Mouse (Mus musculus) megakaryocyte, adult 5-6 weeks (primary cell): ENCODE results near the gene Zbtb8os. TPM values are rescaled to one million over a fixed set of nuclear protein-coding genes. Genes with fewer than 3 reads are reported as not detected.

Experiments
- total RNA-seq, 2 experiments: library from RNA; stranded (forward) in 1 of 2; stranded (reverse) in 1 of 2; fragments of 153-499, 151-499 nt in 1 of 2; fragments of 221-1000, 200-1000 nt in 1 of 2; gene quantifications; 2 replicates each; pipeline versions ENCODE4 v1.2.3 to v1.2.4; 2015 to 2017

Zbtb8os gene
- total RNA-seq, 2 experiments from 2014 or later = 60.9 to 79.7 TPM

Other genes starting within 250 kb of the Zbtb8os start
- gene Tmem54, start 230.1 kb upstream of the Zbtb8os start, total RNA-seq (2015) = not detected in 2 replicates
- not detected in 2 replicates for gene Tmem54, start 230.1 kb upstream of the Zbtb8os start, total RNA-seq (2017)
- gene Hpca, start 213.7 kb upstream of the Zbtb8os start, total RNA-seq (2015) = not detected in 2 replicates
- not detected in 2 replicates for gene Hpca, start 213.7 kb upstream of the Zbtb8os start, total RNA-seq (2017)
- 0.07 TPM in 2 replicates for gene Fndc5, start 198.7 kb upstream of the Zbtb8os start, total RNA-seq (2015)
- not detected in 2 replicates for gene Fndc5, start 198.7 kb upstream of the Zbtb8os start, total RNA-seq (2017)
- gene S100pbp, start 146.0 kb upstream of the Zbtb8os start, total RNA-seq (2015) = 28.3 and 37.5 TPM in 2 replicates
- 14.1 and 22.2 TPM in 2 replicates for gene S100pbp, start 146.0 kb upstream of the Zbtb8os start, total RNA-seq (2017)
- 9.4 and 12.5 TPM in 2 replicates for gene Yars, start 145.9 kb upstream of the Zbtb8os start, total RNA-seq (2015)
- gene Yars, start 145.9 kb upstream of the Zbtb8os start, total RNA-seq (2017) = 20.0 and 26.1 TPM in 2 replicates
- gene C77080, start 74.3 kb upstream of the Zbtb8os start, total RNA-seq (2015) = not detected in 2 replicates
- not detected in 2 replicates for gene C77080, start 74.3 kb upstream of the Zbtb8os start, total RNA-seq (2017)
- gene Sync, start 48.1 kb upstream of the Zbtb8os start, total RNA-seq (2015) = not detected in 2 replicates
- 1.3 TPM in 1 of 2 replicates, not detected in the other for gene Sync, start 48.1 kb upstream of the Zbtb8os start, total RNA-seq (2017)
- 174 and 182 TPM in 2 replicates for gene Rbbp4, start 325 bp upstream of the Zbtb8os start, total RNA-seq (2015)
- 86.5 and 88.9 TPM in 2 replicates for gene Rbbp4, start 325 bp upstream of the Zbtb8os start, total RNA-seq (2017)
- 3.0 and 3.3 TPM in 2 replicates for gene Zbtb8a, start 42.4 kb downstream of the Zbtb8os start, total RNA-seq (2015)
- 9.3 and 9.4 TPM in 2 replicates for gene Zbtb8a, start 42.4 kb downstream of the Zbtb8os start, total RNA-seq (2017)
- gene Zbtb8b, start 105.2 kb downstream of the Zbtb8os start, total RNA-seq (2015) = not detected in 2 replicates
- gene Zbtb8b, start 105.2 kb downstream of the Zbtb8os start, total RNA-seq (2017) = not detected in 2 replicates
- gene Bsdc1, start 125.9 kb downstream of the Zbtb8os start, total RNA-seq (2015) = 24.3 and 24.9 TPM in 2 replicates
- gene Bsdc1, start 125.9 kb downstream of the Zbtb8os start, total RNA-seq (2017) = 28.5 and 35.8 TPM in 2 replicates
- not detected in 2 replicates for gene Tssk3, start 155.3 kb downstream of the Zbtb8os start, total RNA-seq (2015)
- gene Tssk3, start 155.3 kb downstream of the Zbtb8os start, total RNA-seq (2017) = not detected in 2 replicates
- gene Fam229a, start 155.5 kb downstream of the Zbtb8os start, total RNA-seq (2015) = not detected in 2 replicates
- gene Fam229a, start 155.5 kb downstream of the Zbtb8os start, total RNA-seq (2017) = not detected in 2 replicates
- 28.5 and 32.6 TPM in 2 replicates for gene Marcksl1, start 177.9 kb downstream of the Zbtb8os start, total RNA-seq (2015)
- 25.4 and 29.3 TPM in 2 replicates for gene Marcksl1, start 177.9 kb downstream of the Zbtb8os start, total RNA-seq (2017)
- 94.1 and 98.6 TPM in 2 replicates for gene Hdac1, start 207.0 kb downstream of the Zbtb8os start, total RNA-seq (2015)
- 68.6 and 75.0 TPM in 2 replicates for gene Hdac1, start 207.0 kb downstream of the Zbtb8os start, total RNA-seq (2017)
- gene Lck, start 237.9 kb downstream of the Zbtb8os start, total RNA-seq (2015) = 5.6 and 8.2 TPM in 2 replicates
- 6.0 and 6.9 TPM in 2 replicates for gene Lck, start 237.9 kb downstream of the Zbtb8os start, total RNA-seq (2017)
- not detected in 2 replicates for gene Fam167b, start 242.9 kb downstream of the Zbtb8os start, total RNA-seq (2015)
- gene Fam167b, start 242.9 kb downstream of the Zbtb8os start, total RNA-seq (2017) = not detected in 2 replicates